18 mouse cellular contexts compared by ENCODE assay signal in genomic region chr12:110948910-110949201, GRCm38 (mm10). TPM values are rescaled to one million over a fixed set of nuclear protein-coding genes. Genes with fewer than 3 reads are reported as not detected.
DNase-seq lines count a peak whose midpoint lies in the region; ATAC-seq lines count a peak whose summit lies in the region.
"Had no signal": no experiment of that assay in that cellular context is flagged by ENCODE, and none has a peak within 500 bp of the region (broad histone marks: within the 10 kb centered on the region; RNA-seq: fewer than 3 reads in every experiment).

No protein-coding gene starts in this region.

- 0 out of 2 replicates have a peak overlapping the region, but pooled peaks have one; percentile 29 for H3K9ac ChIP-seq in liver, embryonic 13.5 days
- no peak overlapping the region for H3K9ac ChIP-seq in liver, embryonic 11.5 days (ENCODE audit: low read depth, low read length)
- H3K9ac ChIP-seq: forebrain, postnatal 0 days; lung, embryonic 14.5 days had no signal

- 82% methylated on average over 3 of the region's 3 CpGs for WGBS in liver, embryonic 13.5 days (ENCODE audit: insufficient replicate concordance)
- WGBS in liver, embryonic 11.5 days = 90% methylated on average over 3 of the region's 3 CpGs

- H3K27me3 ChIP-seq in liver, embryonic 13.5 days = no peaks in the 10 kb centered on the region
- no peaks in the 10 kb centered on the region for H3K27me3 ChIP-seq in liver, embryonic 11.5 days (replicated peaks; ENCODE audit: control insufficient read depth, insufficient read depth, low read length)

- no peak overlapping the region for H3K4me3 ChIP-seq in liver, embryonic 13.5 days (replicated peaks)
- no peak overlapping the region for H3K4me3 ChIP-seq in liver, embryonic 11.5 days (ENCODE audit: low read depth, low read length)
- H3K4me3 ChIP-seq: forebrain, embryonic 10.5 days had no signal

- no peak for ATAC-seq in liver, embryonic 13.5 days (ENCODE audit: low read depth)
- ATAC-seq in liver, embryonic 11.5 days (replicated peaks; ENCODE audit: low FRiP score) = no peak
- ATAC-seq: forebrain, postnatal 0 days; hindbrain, postnatal 0 days; intestine, embryonic 16.5 days had no signal

- DNase-seq in heart, adult 18-20 months = peak; percentile 52 to 59
- no peak for DNase-seq in heart, postnatal 4 days
- DNase-seq in liver, embryonic 13.5 days = no peak
- DNase-seq in liver, embryonic 11.5 days (ENCODE audit: low spot score) = no peak
- peak; percentile 69 for DNase-seq in gastrocnemius, postnatal 25 days
- peak; percentile 64 for DNase-seq in skeletal muscle tissue, adult 2 months (ENCODE audit: low read depth, low spot score)
- no peak for DNase-seq in lung, postnatal 10 days
- DNase-seq: adrenal gland, adult 2 months; cerebellum, adult 8-10 months; forebrain, postnatal 0 days; kidney, postnatal 25 days; layer of hippocampus, adult 9-11 months; lung, embryonic 14.5 days; lung, postnatal 36 days; midbrain, embryonic 14.5 days had no signal

- H3K4me1 ChIP-seq in liver, embryonic 13.5 days (replicated peaks) = peaks cover 49% of the 10 kb centered on the region
- peaks cover 4% of the 10 kb centered on the region for H3K4me1 ChIP-seq in liver, embryonic 11.5 days (replicated peaks; ENCODE audit: control insufficient read depth, insufficient read depth, low read length)
- H3K4me1 ChIP-seq: forebrain, embryonic 10.5 days had no signal

- peaks cover 37% of the 10 kb centered on the region for H3K36me3 ChIP-seq in liver, embryonic 13.5 days
- H3K36me3 ChIP-seq in liver, embryonic 11.5 days (ENCODE audit: control insufficient read depth, insufficient read depth, low read length) = peaks cover 8% of the 10 kb centered on the region; the same call in 1 of the 2 replicates

- H3K27ac ChIP-seq in liver, embryonic 13.5 days = peak overlapping the region; percentile 47; the same call in 1 of the 2 replicates
- no peak overlapping the region for H3K27ac ChIP-seq in liver, embryonic 11.5 days (ENCODE audit: low read depth, low read length)
- H3K27ac ChIP-seq: forebrain, embryonic 10.5 days; hindbrain, postnatal 0 days had no signal

- H3K4me2 ChIP-seq in liver, embryonic 13.5 days = no peak overlapping the region
- H3K4me2 ChIP-seq in liver, embryonic 11.5 days = no peak overlapping the region
- H3K4me2 ChIP-seq: lung, embryonic 14.5 days had no signal

- H3K9me3 ChIP-seq in liver, embryonic 13.5 days (replicated peaks) = no peaks in the 10 kb centered on the region
- no peaks in the 10 kb centered on the region for H3K9me3 ChIP-seq in liver, embryonic 11.5 days (ENCODE audit: control insufficient read depth, low read length)
- H3K9me3 ChIP-seq: forebrain, embryonic 10.5 days had no signal

RNA-seq across cellular contexts. Expression of gene Ankrd9, which starts 30.0 kb away (rescaled TPM):
- 10 to 100 TPM; 59.5 to 68.0 TPM for total RNA-seq in heart, adult 18-20 months (2021)
- 10 to 100 TPM; 22.4 to 28.0 TPM for total RNA-seq in heart, postnatal 4 days (2021)
- polyA plus RNA-seq in liver, embryonic 13.5 days (2015; fragmentation: Nextera tagmentation; extraction: Ambion mirVana) = 54.2 and 57.6 TPM in 2 replicates
- polyA plus RNA-seq in liver, embryonic 11.5 days (2014; fragmentation: Nextera tagmentation; extraction: Ambion mirVana) = 32.9 and 33.3 TPM in 2 replicates
- total RNA-seq in gastrocnemius, postnatal 25 days (2021) = 100 to 1,000 TPM; 130 to 154 TPM

RNA-seq across cellular contexts. Expression of gene Tecpr2, which starts 59.8 kb away (rescaled TPM):
- 1 to 10 TPM; 5.1 to 6.0 TPM for total RNA-seq in heart, adult 18-20 months (2021)
- 1 to 10 TPM; 5.2 to 6.0 TPM for total RNA-seq in heart, postnatal 4 days (2021)
- 1.7 and 1.9 TPM in 2 replicates for polyA plus RNA-seq in liver, embryonic 13.5 days (2015; fragmentation: Nextera tagmentation; extraction: Ambion mirVana)
- 4.4 and 4.7 TPM in 2 replicates for polyA plus RNA-seq in liver, embryonic 11.5 days (2014; fragmentation: Nextera tagmentation; extraction: Ambion mirVana)
- 1 to 10 TPM; 1.9 to 3.1 TPM for total RNA-seq in gastrocnemius, postnatal 25 days (2021)

RNA-seq across cellular contexts. Expression of gene Cinp, which starts 59.9 kb away (rescaled TPM):
- total RNA-seq in heart, adult 18-20 months (2021) = 10 to 100 TPM; 26.9 to 29.5 TPM
- 10 to 100 TPM; 45.7 to 50.1 TPM for total RNA-seq in heart, postnatal 4 days (2021)
- 91.0 and 100 TPM in 2 replicates for polyA plus RNA-seq in liver, embryonic 13.5 days (2015; fragmentation: Nextera tagmentation; extraction: Ambion mirVana)
- 144 and 155 TPM in 2 replicates for polyA plus RNA-seq in liver, embryonic 11.5 days (2014; fragmentation: Nextera tagmentation; extraction: Ambion mirVana)
- total RNA-seq in gastrocnemius, postnatal 25 days (2021) = 10 to 100 TPM; 28.4 to 29.1 TPM

Comparison
In these comparisons a context has a peak if more than half of its experiments do, and no peak if none do; other contexts are left out.
1. DNase-seq: peak in heart, adult 18-20 months (2 of 2), gastrocnemius, postnatal 25 days (single experiment) and skeletal muscle tissue, adult 2 months (single experiment); none in heart, postnatal 4 days (single experiment), liver, embryonic 13.5 days (single experiment), liver, embryonic 11.5 days (single experiment) and lung, postnatal 10 days (single experiment).